Mouse (Mus musculus) intestine, embryonic 15.5 days (tissue): ENCODE results near the gene Trim72. TPM values are rescaled to one million over a fixed set of nuclear protein-coding genes. Genes with fewer than 3 reads are reported as not detected.
A peak's percentile ranks its signal among the peaks of the same experiment; 100 is the strongest.

Experiments used
- ATAC-seq: fragments of 200-750 bp; cut with Nextera tagmentation; 2 replicates; pipeline ENCODE4 v1.8.0; 2017; ENCODE audit warnings: moderate TSS enrichment, moderate library complexity
- H3K27ac ChIP-seq: fragments of 300-500 bp; sonication (generic); 2 replicates; pipeline ENCODE4 v1.5.1; 2015; ENCODE audit warnings: mild to moderate bottlenecking, inconsistent platforms
- H3K27me3 ChIP-seq: fragments of 300-500 bp; sonication (generic); replicated peaks from 2 replicates; pipeline ENCODE4 v1.6.1; 2015; ENCODE audit warnings: inconsistent platforms
- H3K36me3 ChIP-seq: fragments of 300-500 bp; sonication (generic); 2 replicates; pipeline ENCODE4 v1.6.1; 2015; ENCODE audit warnings: inconsistent platforms
- H3K4me1 ChIP-seq: fragments of 300-500 bp; sonication (generic); replicated peaks from 2 replicates; pipeline ENCODE4 v1.6.1; 2015; ENCODE audit warnings: inconsistent platforms
- H3K4me2 ChIP-seq: fragments of 300-500 bp; sonication (generic); replicated peaks from 2 replicates; pipeline ENCODE4 v1.6.1; 2015; ENCODE audit warnings: mild to moderate bottlenecking, inconsistent platforms
- H3K4me3 ChIP-seq: fragments of 300-500 bp; sonication (generic); replicated peaks from 2 replicates; pipeline ENCODE4 v1.5.1; 2015; ENCODE audit warnings: inconsistent platforms
- H3K9ac ChIP-seq: fragments of 300-500 bp; sonication (generic); 2 replicates; pipeline ENCODE4 v1.6.1; 2015; ENCODE audit warnings: inconsistent platforms
- H3K9me3 ChIP-seq: fragments of 300-500 bp; sonication (generic); 2 replicates; pipeline ENCODE4 v1.6.1; 2016; ENCODE audit warnings: inconsistent platforms
- WGBS: fragments of 180-500 bp; shearing (Covaris S2); methylation state at CpG from one replicate; pipeline ENCODE4 v1.1.7; 2015; 5-methylcytosine and 5-hydroxymethylcytosine counted together
- polyA plus RNA-seq: library from polyadenylated mRNA; unstranded; fragments of >200 nt; fragmentation: Nextera tagmentation; extraction: Ambion mirVana; gene quantifications from 2 replicates; pipeline ENCODE4 v1.2.1, GENCODE M21; 2015

Gene Trim72
- polyA plus RNA-seq, 1 experiment from 2014 or later, result 0.53 TPM

DNA sequence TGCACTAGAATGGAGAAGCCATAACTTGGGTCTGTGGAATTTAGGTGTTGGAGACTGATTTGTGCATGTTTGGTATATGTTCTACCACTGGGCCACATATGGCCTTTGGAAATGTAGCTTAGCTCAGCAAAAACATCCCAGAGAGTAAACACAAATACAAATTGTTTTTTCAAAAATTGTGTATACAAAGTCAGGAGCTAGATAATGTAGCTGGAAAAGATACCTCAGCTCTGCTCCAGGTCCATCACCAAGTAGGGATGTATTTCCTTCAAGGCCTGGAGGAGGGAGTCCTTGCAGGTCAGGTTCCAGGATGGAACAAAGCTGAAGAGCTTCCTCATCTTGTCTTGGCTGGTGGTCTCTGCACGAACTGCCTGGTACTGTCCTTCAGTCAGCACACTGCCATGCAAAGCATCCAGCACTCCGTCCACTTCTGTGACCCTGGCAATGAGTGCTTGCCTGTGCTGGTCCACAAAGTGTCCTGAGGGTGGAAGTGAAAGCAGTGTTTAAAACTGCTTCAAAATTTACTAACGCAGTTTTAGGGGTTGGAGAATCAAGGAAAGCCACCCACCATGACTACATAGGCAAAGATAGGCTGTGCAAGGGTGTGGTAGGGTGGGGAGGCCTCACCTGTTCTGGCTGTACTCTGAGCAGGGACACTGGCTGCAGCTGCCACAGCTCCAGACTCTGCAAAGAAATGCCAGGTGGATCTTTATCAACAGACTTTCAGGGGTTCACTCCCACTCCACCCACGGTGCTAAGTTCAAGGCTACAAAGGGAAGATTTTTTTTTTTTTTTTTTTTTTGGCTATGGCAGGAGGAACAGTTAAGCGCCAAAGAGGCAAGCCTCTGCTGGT lies 11.0 kb upstream of the Trim72 start:
- H3K27ac ChIP-seq, result peak overlapping the region; percentile 81
- no peaks in the 10 kb centered on the region for H3K27me3 ChIP-seq
- 0 out of 2 replicates have a peak, but pooled peaks cover 5% of the 10 kb centered on the region for H3K36me3 ChIP-seq
- 25% methylated on average over 5 of the region's 5 CpGs for WGBS
- H3K4me3 ChIP-seq, result peak overlapping the region; percentile 41
- H3K9me3 ChIP-seq, result no peaks in the 10 kb centered on the region
- H3K4me1 ChIP-seq, result peaks cover 4% of the 10 kb centered on the region; the same call in 1 of the 2 replicates
- ATAC-seq, result peak; percentile 81
- peak overlapping the region; percentile 67 for H3K4me2 ChIP-seq
- peak overlapping the region; percentile 45 for H3K9ac ChIP-seq

DNA sequence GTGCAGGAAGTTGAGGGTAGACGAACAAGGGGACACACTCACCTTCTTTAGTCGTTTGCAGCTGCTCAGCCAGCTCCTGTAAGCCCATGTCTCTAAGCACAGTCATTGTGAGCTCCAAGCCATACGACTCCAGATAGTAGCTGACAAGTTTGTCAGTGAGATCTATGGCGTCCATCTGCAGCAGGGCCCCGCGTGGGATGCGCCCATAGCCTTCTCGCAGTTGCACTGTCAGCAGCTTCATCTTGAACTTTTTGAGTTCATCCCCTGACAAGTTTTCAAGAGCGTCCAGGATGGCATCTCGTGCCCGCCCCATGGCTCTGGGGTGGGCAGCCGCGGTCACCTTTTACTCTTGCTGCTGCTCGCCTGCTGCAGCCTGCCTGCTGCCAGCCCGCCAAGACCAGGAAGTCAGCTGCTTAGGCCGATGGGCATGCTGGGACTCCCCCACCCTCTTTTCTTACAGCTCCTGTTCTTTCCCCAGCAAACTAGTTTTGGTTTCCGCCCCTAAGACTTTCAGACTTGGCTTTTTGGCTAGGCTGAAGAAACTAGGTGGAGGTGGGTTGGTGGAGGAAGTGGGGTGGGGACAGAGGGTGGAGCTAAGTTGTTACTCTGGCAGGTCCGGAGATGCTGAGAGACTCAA lies 10.3 kb upstream of the Trim72 start, which contains the start of gene Pycard:
Gene Pycard (minus strand): TSS at position 527 of the 637 bp plus-strand sequence.
- H3K9me3 ChIP-seq, result no peaks in the 10 kb centered on the region
- H3K4me1 ChIP-seq, result peaks cover 4% of the 10 kb centered on the region; the same call in 1 of the 2 replicates
- WGBS, result 12% methylated on average over 18 of the region's 18 CpGs
- peak; percentile 72 for ATAC-seq
- H3K4me2 ChIP-seq, result peak within 1 kb of the TSS; percentile 67
- no peaks in the 10 kb centered on the region for H3K27me3 ChIP-seq
- H3K36me3 ChIP-seq, result 0 out of 2 replicates have a peak, but pooled peaks cover 5% of the 10 kb centered on the region
- peak within 1 kb of the TSS; percentile 45 for H3K9ac ChIP-seq
- peak within 1 kb of the TSS; percentile 81 for H3K27ac ChIP-seq
- peak within 1 kb of the TSS; percentile 41 for H3K4me3 ChIP-seq

DNA sequence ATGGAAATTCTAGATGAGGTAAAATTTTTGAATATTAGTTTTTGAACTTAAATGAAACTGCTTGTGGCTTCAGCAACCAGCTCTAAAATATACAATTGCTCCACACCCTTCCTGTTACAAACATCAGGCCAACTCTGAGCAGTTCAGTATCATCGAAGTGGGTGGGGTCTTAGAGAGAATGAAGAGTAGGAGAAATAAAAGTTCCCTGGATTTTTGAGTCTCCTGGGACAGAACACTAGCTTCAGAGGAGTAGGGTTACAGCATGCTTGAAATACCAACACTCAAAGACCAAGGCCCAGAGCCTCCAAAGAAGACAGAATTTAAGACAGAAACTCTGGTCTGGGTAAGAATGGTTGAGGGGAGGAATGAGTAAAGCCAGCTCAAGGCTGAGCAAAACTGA lies 4.3 kb upstream of the Trim72 start:
- WGBS, result 60% methylated on average over 1 of the region's 1 CpGs

DNA sequence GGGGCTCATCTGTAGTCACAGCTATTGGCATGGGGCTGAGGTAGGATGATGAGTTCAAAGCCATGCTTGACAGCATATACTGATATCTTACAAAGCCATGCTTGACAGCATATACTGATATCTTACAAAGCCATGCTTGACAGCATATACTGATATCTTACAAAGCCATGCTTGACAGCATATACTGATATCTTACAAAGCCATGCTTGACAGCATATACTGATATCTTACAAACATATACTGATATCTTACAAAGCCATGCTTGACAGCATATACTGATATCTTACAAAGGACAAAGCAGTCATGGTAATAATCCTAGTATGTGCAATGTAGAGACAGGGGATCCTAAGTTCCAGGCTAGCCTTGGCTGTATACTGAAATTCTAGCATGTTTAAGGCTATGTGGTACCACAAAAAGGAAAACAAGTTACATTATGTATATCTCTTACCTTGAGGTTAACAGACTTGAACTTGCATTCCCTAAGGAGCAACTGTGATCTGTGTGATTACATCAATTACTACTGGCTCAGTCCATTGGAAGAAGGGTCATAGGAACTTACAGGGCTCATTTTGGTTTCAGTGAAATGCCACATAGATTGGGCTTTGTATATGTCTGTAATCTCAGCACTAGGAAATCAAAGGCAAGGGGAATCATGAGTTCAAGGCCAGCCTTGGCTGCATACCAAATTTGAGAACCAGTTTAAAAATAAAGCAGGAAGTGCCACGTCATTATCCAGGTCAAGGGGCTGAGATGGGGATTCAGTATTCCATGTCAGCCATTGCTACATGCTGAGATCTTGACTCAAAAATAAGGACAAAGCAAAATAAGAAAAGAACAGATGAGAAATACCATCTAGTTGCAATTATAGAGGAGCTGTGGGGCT lies 3.4 kb upstream of the Trim72 start:
- no peak overlapping the region for H3K4me2 ChIP-seq
- no peaks in the 10 kb centered on the region for H3K27me3 ChIP-seq
- WGBS, result 87% methylated on average over 1 of the region's 1 CpGs
- H3K27ac ChIP-seq, result no peak overlapping the region
- H3K4me3 ChIP-seq, result no peak overlapping the region
- ATAC-seq, result no peak
- H3K4me1 ChIP-seq, result peaks cover 12% of the 10 kb centered on the region
- H3K9me3 ChIP-seq, result no peaks in the 10 kb centered on the region
- no peak overlapping the region for H3K9ac ChIP-seq
- H3K36me3 ChIP-seq, result no peaks in the 10 kb centered on the region

More for the DNA sequence above, 4.3 kb upstream of the Trim72 start:
- H3K4me3 ChIP-seq, result no peak overlapping the region
- no peaks in the 10 kb centered on the region for H3K9me3 ChIP-seq
- H3K9ac ChIP-seq, result no peak overlapping the region
- ATAC-seq, result no peak
- peaks cover 6% of the 10 kb centered on the region for H3K4me1 ChIP-seq
- no peak overlapping the region for H3K4me2 ChIP-seq
- H3K36me3 ChIP-seq, result no peaks in the 10 kb centered on the region
- no peak overlapping the region for H3K27ac ChIP-seq
- no peaks in the 10 kb centered on the region for H3K27me3 ChIP-seq

DNA sequence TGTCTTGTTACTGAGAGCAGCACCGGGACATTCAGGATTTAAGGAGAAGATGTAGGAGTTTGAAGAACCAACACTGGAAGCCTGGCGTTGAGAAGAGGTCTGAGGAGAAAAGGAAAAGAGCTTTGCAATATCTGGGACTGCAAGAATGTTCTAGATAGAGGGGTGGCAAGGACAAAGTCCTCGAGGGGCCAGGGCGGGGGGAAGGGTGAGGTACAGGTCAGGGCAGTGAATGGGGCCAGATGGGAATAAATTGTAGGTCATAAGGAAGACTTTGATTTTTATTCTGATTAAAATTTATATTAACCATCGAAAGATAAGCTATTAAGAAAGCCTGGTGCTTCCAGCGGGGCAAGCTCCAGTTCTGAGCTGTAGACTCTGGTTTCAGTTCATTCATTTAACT lies 651 bp upstream of the Trim72 start:
- Histone ChIP-seq H3K9me3 (no peaks in the 10 kb centered on the region), H3K36me3 (no peaks in the 10 kb centered on the region), H3K27me3 (no peaks in the 10 kb centered on the region), H3K9ac (no peak overlapping the region), H3K4me1 (peaks cover 18% of the 10 kb centered on the region), H3K27ac (peak overlapping the region; percentile 91), H3K4me2 (no peak overlapping the region), H3K4me3 (no peak overlapping the region)
- 0 out of 2 replicates have a peak, but pooled peaks have one; percentile 39 for ATAC-seq
- 69% methylated on average over 6 of the region's 6 CpGs for WGBS

DNA sequence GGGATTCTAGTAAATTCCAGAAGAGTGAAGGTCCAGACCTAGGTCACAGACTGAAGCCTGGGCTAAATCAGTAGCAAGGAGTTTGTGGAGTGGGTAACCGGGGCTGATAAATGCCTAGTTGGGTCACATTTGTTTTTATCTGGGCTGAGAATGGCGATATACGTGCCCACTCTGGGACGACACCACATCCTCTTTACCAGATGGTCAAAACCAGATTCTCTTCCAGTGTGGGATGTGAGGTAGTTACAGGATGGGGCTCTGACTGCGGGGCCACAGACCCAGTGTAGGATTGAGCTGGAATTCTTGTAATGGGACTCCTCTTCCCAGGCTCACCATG lies 369 bp downstream of the Trim72 start:
- Histone ChIP-seq H3K4me1 (peaks cover 18% of the 10 kb centered on the region), H3K36me3 (no peaks in the 10 kb centered on the region), H3K4me2 (peak overlapping the region; percentile 54), H3K9me3 (no peaks in the 10 kb centered on the region), H3K27me3 (no peaks in the 10 kb centered on the region), H3K9ac (peak overlapping the region; percentile 48), H3K4me3 (peak overlapping the region; percentile 25), H3K27ac (peak overlapping the region; percentile 91)
- 46% methylated on average over 5 of the region's 5 CpGs for WGBS
- no peak for ATAC-seq

DNA sequence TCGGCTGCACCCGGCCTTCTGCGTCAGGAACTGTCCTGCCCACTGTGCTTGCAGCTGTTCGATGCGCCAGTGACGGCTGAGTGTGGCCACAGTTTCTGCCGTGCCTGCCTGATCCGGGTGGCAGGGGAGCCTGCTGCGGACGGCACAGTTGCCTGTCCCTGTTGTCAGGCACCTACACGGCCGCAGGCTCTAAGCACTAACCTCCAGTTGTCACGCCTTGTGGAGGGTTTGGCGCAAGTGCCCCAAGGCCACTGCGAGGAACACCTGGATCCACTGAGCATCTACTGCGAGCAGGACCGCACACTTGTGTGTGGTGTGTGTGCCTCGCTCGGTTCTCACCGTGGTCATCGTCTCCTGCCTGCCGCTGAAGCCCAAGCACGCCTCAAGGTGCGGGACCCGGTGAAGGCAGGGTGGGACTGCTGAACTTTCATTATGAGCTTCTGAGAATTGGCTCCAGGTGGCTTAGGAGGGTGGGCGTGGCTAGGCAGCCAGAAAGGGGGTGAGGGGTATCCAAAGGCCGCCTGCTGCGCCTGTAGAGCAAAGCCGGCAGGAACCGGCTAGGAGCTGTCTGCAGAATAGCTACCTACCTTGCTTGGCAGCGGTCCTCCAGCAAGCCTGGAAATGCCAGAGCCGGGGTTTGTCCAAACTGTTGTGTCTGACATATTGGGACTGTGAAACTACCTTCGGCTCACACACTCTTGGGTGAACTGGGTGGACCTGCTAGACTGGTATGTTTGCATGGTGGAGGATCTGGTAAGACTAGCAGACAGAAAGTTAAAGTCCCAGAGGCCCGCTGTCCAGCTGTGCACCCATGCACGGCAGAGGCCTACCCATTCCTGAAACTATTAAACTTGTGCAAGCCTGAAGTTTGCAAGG lies 976 bp downstream of the Trim72 start:
- peak; percentile 89 for ATAC-seq
- H3K27ac ChIP-seq, result peak overlapping the region; percentile 91
- H3K4me3 ChIP-seq, result peak overlapping the region; percentile 25
- peaks cover 18% of the 10 kb centered on the region for H3K4me1 ChIP-seq
- WGBS, result 21% methylated on average over 35 of the region's 35 CpGs
- H3K4me2 ChIP-seq, result peak overlapping the region; percentile 54
- no peaks in the 10 kb centered on the region for H3K27me3 ChIP-seq
- H3K36me3 ChIP-seq, result no peaks in the 10 kb centered on the region
- no peaks in the 10 kb centered on the region for H3K9me3 ChIP-seq
- peak overlapping the region; percentile 48 for H3K9ac ChIP-seq

DNA sequence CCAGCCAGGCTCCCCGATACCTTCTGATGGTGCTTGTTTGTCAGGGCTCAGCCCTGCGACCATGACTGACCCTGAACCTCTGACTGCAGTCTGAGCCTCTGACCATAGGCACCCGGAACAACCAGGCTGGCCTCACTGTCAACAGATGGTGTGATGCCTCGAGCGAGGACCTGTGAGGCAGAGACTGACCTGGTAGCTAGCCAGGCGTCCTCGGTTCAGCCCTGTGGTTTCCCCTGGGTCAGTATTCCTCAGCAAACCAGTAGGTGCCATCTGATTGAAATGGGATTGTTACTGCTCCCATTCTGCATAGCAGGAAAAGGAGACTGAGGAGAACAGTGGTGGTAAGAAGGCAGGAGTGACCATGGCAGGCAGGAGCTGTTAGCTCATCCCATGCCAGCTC lies 2.4 kb downstream of the Trim72 start:
- Histone ChIP-seq H3K9ac (no peak overlapping the region), H3K36me3 (no peaks in the 10 kb centered on the region), H3K9me3 (no peaks in the 10 kb centered on the region), H3K27me3 (no peaks in the 10 kb centered on the region), H3K27ac (peak overlapping the region; percentile 91; the same call in 1 of the 2 replicates), H3K4me3 (no peak overlapping the region), H3K4me2 (no peak overlapping the region), H3K4me1 (peaks cover 20% of the 10 kb centered on the region)
- 81% methylated on average over 7 of the region's 7 CpGs for WGBS
- ATAC-seq, result no peak

DNA sequence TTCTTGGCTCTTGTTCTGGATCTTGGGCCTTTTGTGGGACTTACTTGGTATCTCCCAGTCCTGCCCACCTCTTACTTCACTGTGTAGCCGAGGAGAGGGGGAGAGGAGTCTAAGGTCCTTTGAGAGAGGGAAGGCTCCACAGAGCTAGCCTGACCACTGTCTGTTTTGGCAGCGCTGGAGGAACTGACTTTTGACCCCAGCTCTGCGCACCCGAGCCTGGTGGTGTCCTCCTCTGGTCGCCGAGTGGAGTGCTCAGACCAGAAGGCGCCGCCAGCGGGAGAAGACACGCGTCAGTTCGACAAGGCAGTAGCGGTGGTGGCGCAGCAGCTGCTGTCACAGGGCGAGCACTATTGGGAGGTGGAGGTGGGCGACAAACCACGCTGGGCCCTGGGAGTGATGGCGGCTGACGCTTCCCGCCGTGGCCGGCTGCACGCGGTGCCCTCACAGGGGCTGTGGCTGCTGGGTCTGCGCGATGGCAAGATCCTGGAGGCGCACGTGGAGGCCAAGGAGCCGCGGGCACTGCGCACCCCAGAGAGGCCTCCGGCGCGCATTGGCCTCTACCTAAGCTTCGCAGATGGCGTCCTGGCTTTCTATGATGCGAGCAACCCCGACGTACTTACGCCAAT lies 6.1 kb downstream of the Trim72 start:
- Histone ChIP-seq H3K27ac (no peak overlapping the region), H3K4me2 (peak overlapping the region; percentile 27; the same call in 1 of the 2 replicates), H3K4me3 (no peak overlapping the region), H3K36me3 (no peaks in the 10 kb centered on the region), H3K9me3 (no peaks in the 10 kb centered on the region), H3K9ac (no peak overlapping the region), H3K4me1 (peaks cover 10% of the 10 kb centered on the region), H3K27me3 (no peaks in the 10 kb centered on the region)
- WGBS, result 51% methylated on average over 40 of the region's 40 CpGs
- ATAC-seq, result 0 out of 2 replicates have a peak, but pooled peaks have one; percentile 13

DNA sequence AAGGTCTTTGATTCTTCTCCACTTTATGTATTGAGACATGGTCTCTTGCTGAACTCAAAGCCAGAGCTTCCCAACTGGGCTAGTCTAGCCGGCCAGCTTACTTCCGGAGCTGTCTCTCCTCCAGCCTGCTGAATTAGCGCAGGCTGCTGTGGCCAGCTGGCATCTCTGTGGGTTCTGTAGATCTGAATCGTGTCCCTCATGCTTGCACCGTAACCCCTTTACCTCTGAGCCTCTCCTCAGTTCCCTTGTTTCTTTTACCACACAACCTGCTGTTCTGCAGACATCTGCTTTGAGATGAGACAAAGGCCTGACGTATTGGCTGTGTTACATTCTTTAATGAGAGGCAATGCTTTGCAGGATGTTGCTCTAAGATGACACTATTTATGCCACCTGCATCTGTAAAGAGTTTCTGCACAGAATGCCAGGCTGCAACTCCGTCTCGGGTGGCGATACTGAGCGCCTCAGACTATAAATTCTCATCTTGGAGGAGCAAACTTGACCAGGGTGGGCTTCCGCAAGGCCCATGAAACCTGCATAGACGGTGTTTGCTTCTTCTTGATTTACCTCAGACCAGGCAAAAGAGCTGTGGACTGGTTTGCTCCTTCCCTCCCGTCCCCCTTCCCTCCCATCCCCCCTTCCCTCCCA lies 8.5 kb downstream of the Trim72 start:
- H3K4me2 ChIP-seq, result no peak overlapping the region
- H3K9me3 ChIP-seq, result no peaks in the 10 kb centered on the region
- 71% methylated on average over 13 of the region's 13 CpGs for whole genome bisulfite sequencing
- no peaks in the 10 kb centered on the region for H3K36me3 ChIP-seq
- no peak overlapping the region for H3K9ac ChIP-seq
- H3K27me3 ChIP-seq, result no peaks in the 10 kb centered on the region
- no peak overlapping the region for H3K4me3 ChIP-seq
- ATAC-seq, result no peak
- H3K4me1 ChIP-seq, result 0 out of 2 replicates have a peak, but pooled peaks cover 2% of the 10 kb centered on the region
- H3K27ac ChIP-seq, result no peak overlapping the region
